In the genomic region with DNA sequence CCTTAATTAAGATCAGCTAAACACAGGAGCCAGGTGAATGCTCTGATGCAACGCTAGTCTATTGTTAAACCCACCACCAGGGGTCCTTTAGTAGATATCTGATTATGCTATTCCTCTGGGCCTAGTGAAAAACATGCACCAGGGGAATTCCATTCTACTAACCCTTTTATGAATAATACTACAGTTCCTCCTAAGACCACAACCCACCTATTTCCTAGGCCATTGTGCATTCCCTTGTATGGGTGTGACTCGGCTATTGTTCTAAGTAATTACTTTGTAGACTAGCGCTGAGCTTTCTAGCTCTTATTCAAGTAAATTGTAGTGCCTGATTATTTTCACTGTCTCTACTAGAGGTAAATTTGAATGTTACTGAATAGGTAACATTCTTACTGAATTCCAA, we compare ENCODE assay signal across 11 mouse cellular contexts. TPM values are rescaled to one million over a fixed set of nuclear protein-coding genes. Genes with fewer than 3 reads are reported as not detected.
"Had no signal": no experiment of that assay in that cellular context is flagged by ENCODE, and none has a peak within 500 bp of the region (broad histone marks: within the 10 kb centered on the region; RNA-seq: fewer than 3 reads in every experiment).

No protein-coding gene starts in this region.

RNA-seq across cellular contexts. Expression of gene Olfr1328, which starts 7.1 kb away (rescaled TPM):
- total RNA-seq: left cerebral cortex, postnatal 10 days; left cerebral cortex, postnatal 14 days; left cerebral cortex, postnatal 25 days; left cerebral cortex, postnatal 36 days; left cerebral cortex, postnatal 4 days; liver, adult 2 months; megakaryocyte, adult 5-6 weeks; megakaryocyte-erythroid progenitor cell, adult 5-6 weeks; midbrain, postnatal 0 days; monocyte, adult 5-6 weeks had no signal

RNA-seq across cellular contexts. Expression of gene Olfr1329, which starts 14.1 kb away (rescaled TPM):
- total RNA-seq: left cerebral cortex, postnatal 10 days; left cerebral cortex, postnatal 14 days; left cerebral cortex, postnatal 25 days; left cerebral cortex, postnatal 36 days; left cerebral cortex, postnatal 4 days; liver, adult 2 months; megakaryocyte progenitor cell, adult 5-6 weeks; megakaryocyte, adult 5-6 weeks; megakaryocyte-erythroid progenitor cell, adult 5-6 weeks; midbrain, postnatal 0 days; monocyte, adult 5-6 weeks had no signal

RNA-seq across cellular contexts. Expression of gene Lao1, which starts 30.1 kb away (rescaled TPM):
- total RNA-seq: left cerebral cortex, postnatal 4 days; liver, adult 2 months; megakaryocyte progenitor cell, adult 5-6 weeks; megakaryocyte, adult 5-6 weeks; megakaryocyte-erythroid progenitor cell, adult 5-6 weeks; monocyte, adult 5-6 weeks had no signal

RNA-seq across cellular contexts. Expression of gene Olfr1330, which starts 42.9 kb away (rescaled TPM):
- total RNA-seq: left cerebral cortex, postnatal 10 days; left cerebral cortex, postnatal 14 days; left cerebral cortex, postnatal 25 days; left cerebral cortex, postnatal 36 days; left cerebral cortex, postnatal 4 days; liver, adult 2 months; megakaryocyte progenitor cell, adult 5-6 weeks; megakaryocyte, adult 5-6 weeks; megakaryocyte-erythroid progenitor cell, adult 5-6 weeks; midbrain, postnatal 0 days; monocyte, adult 5-6 weeks had no signal
